Mouse (Mus musculus): ENCODE measurements at regions not wholly inside any gene's neighbourhood (a gene's known extent, or its start where the extent isn't known, plus 50 kb on each side); places are given as distances from the start of the nearest gene placed in this dataset.
A peak's percentile ranks its signal among the peaks of the same experiment; 100 is the strongest.
"Not testable (repeated sequence)": the region's sequence is repeated elsewhere in the genome, so short reads cannot be mapped to it uniquely, and the experiment has no call there.

- WGBS = 86% methylated on average over 3 of the region's 3 CpGs
- no peaks in the 10 kb centered on the region for H3K36me3 ChIP-seq (replicated peaks)
- no peaks in the 10 kb centered on the region for H3K9me3 ChIP-seq
- no peaks in the 10 kb centered on the region for H3K27me3 ChIP-seq (ENCODE audit: poor library complexity, severe bottlenecking)
- H3K4me3 ChIP-seq = no peak overlapping the region
- no peak for DNase-seq (ENCODE audit: extremely low spot score, low spot score)
- no peaks in the 10 kb centered on the region for H3K4me1 ChIP-seq
- H3K27ac ChIP-seq = no peak overlapping the region
Observed at GRCm38 (mm10) chr9:76407549-76407948, 83.9 kb upstream of the Hcrtr2 start.

- not testable (repeated sequence) for H3K36me3 ChIP-seq (replicated peaks); H3K9me3 ChIP-seq; H3K4me3 ChIP-seq; DNase-seq (ENCODE audit: extremely low spot score, low spot score); H3K4me1 ChIP-seq; H3K27me3 ChIP-seq (ENCODE audit: poor library complexity, severe bottlenecking); H3K27ac ChIP-seq
- 87% methylated on average over 8 of the region's 8 CpGs for WGBS
Observed at GRCm38 (mm10) chr9:76401897-76402670, 78.4 kb upstream of the Hcrtr2 start.

- H3K9me3 ChIP-seq = no peaks in the 10 kb centered on the region
- no peaks in the 10 kb centered on the region for H3K27me3 ChIP-seq (ENCODE audit: poor library complexity, severe bottlenecking)
- no peak for DNase-seq (ENCODE audit: extremely low spot score, low spot score)
- no peak overlapping the region for H3K4me3 ChIP-seq
- H3K27ac ChIP-seq = no peak overlapping the region
- H3K4me1 ChIP-seq = no peaks in the 10 kb centered on the region
- no peaks in the 10 kb centered on the region for H3K36me3 ChIP-seq (replicated peaks)
Observed at GRCm38 (mm10) chr9:76400900-76401299, 77.2 kb upstream of the Hcrtr2 start.

GRCm38 (mm10) chr9:76393763-76394162 is 70.1 kb upstream of the Hcrtr2 start:
- no peak for DNase-seq (ENCODE audit: extremely low spot score, low spot score)
- no peaks in the 10 kb centered on the region for H3K36me3 ChIP-seq (replicated peaks)
- no peaks in the 10 kb centered on the region for H3K4me1 ChIP-seq
- H3K27ac ChIP-seq = no peak overlapping the region
- no peak overlapping the region for H3K4me3 ChIP-seq
- no peaks in the 10 kb centered on the region for H3K9me3 ChIP-seq
- 96% methylated on average over 1 of the region's 1 CpGs for WGBS
- no peaks in the 10 kb centered on the region for H3K27me3 ChIP-seq (ENCODE audit: poor library complexity, severe bottlenecking)

- no peak overlapping the region for H3K27ac ChIP-seq
- no peaks in the 10 kb centered on the region for H3K9me3 ChIP-seq
- no peak overlapping the region for H3K4me3 ChIP-seq
- no peaks in the 10 kb centered on the region for H3K36me3 ChIP-seq (replicated peaks)
- H3K27me3 ChIP-seq (ENCODE audit: poor library complexity, severe bottlenecking) = no peaks in the 10 kb centered on the region
- H3K4me1 ChIP-seq = no peaks in the 10 kb centered on the region
- 61% methylated on average over 1 of the region's 1 CpGs for WGBS
- DNase-seq (ENCODE audit: extremely low spot score, low spot score) = peak; percentile 14
Observed at GRCm38 (mm10) chr9:76390839-76391238, 67.2 kb upstream of the Hcrtr2 start.

Measured in forebrain, embryonic 10.5 days (tissue).